Mouse (Mus musculus) hindlimb bud, embryonic 11.5 days (tissue): ENCODE data around the gene Olfr697.
"Not testable (repeated sequence)": the region's sequence is repeated elsewhere in the genome, so short reads cannot be mapped to it uniquely, and the experiment has no call there.

Experiments
- DNase-seq: peaks from one replicate; pipeline ENCODE4 v3.0.0-alpha.2; 2012; ENCODE audit warnings: low read depth, low spot score; ENCODE audit errors: extremely low spot score

The Olfr697 gene

GRCm38 (mm10) chr7:106742343-106742742 is at the start of gene Olfr697:
Gene Olfr697, minus strand, starts transcription at chr7:106742443.
- DNase-seq, result no peak

GRCm38 (mm10) chr7:106788330-106788729 is 46.1 kb upstream of the Olfr697 start:
- DNase-seq, result no peak

GRCm38 (mm10) chr7:106761008-106761407 is 18.8 kb upstream of the Olfr697 start:
- DNase-seq, result not testable (repeated sequence)

- DNase-seq, result no peak
Observed at GRCm38 (mm10) chr7:106758800-106759199, 16.6 kb upstream of the Olfr697 start.

- DNase-seq, result no peak
Observed at GRCm38 (mm10) chr7:106755297-106755696, 13.1 kb upstream of the Olfr697 start, which contains the start of gene Olfr698. Gene Olfr698, minus strand, starts transcription at chr7:106755397.

- DNase-seq, result no peak
Observed at GRCm38 (mm10) chr7:106745811-106746210, 3.6 kb upstream of the Olfr697 start.

- no peak for DNase-seq
Observed at GRCm38 (mm10) chr7:106737028-106737427, 5.2 kb downstream of the Olfr697 start.

- no peak for DNase-seq
Observed at GRCm38 (mm10) chr7:106733717-106734116, 8.5 kb downstream of the Olfr697 start.

- DNase-seq, result not testable (repeated sequence)
Observed at GRCm38 (mm10) chr7:106725654-106726053, 16.6 kb downstream of the Olfr697 start.

GRCm38 (mm10) chr7:106716296-106716695 is 25.9 kb downstream of the Olfr697 start, which contains the start of gene Olfr695:
Gene Olfr695, minus strand, starts transcription at chr7:106716396.
- DNase-seq, result no peak

- DNase-seq, result no peak
Observed at GRCm38 (mm10) chr7:106711463-106711862, 30.8 kb downstream of the Olfr697 start.

- DNase-seq, result not testable (repeated sequence)
Observed at GRCm38 (mm10) chr7:106707705-106708104, 34.5 kb downstream of the Olfr697 start.

- DNase-seq, result no peak
Observed at GRCm38 (mm10) chr7:106696891-106697290, 45.4 kb downstream of the Olfr697 start.

- DNase-seq, result no peak
Observed at GRCm38 (mm10) chr7:106692976-106693375, 49.3 kb downstream of the Olfr697 start.

- no peak for DNase-seq
Observed at GRCm38 (mm10) chr7:106691714-106692113, 50.5 kb downstream of the Olfr697 start, which contains the start of gene Olfr694. Gene Olfr694, minus strand, starts transcription at chr7:106691814.
